Mouse (Mus musculus) regulatory T cell (primary cell): Measurements from ENCODE around the gene Sectm1a.
"Not testable (repeated sequence)": the region's sequence is repeated elsewhere in the genome, so short reads cannot be mapped to it uniquely, and the experiment has no call there.

Experiments used
- in situ Hi-C: fragments of 300-600 bp; cut with MboI, MseI; formaldehyde crosslinking; loops from one replicate; pipeline ENCODE4 v1.15.1; 2025; ENCODE audit warnings: high pct_unique_total_duplicates

Sectm1a gene

DNA sequence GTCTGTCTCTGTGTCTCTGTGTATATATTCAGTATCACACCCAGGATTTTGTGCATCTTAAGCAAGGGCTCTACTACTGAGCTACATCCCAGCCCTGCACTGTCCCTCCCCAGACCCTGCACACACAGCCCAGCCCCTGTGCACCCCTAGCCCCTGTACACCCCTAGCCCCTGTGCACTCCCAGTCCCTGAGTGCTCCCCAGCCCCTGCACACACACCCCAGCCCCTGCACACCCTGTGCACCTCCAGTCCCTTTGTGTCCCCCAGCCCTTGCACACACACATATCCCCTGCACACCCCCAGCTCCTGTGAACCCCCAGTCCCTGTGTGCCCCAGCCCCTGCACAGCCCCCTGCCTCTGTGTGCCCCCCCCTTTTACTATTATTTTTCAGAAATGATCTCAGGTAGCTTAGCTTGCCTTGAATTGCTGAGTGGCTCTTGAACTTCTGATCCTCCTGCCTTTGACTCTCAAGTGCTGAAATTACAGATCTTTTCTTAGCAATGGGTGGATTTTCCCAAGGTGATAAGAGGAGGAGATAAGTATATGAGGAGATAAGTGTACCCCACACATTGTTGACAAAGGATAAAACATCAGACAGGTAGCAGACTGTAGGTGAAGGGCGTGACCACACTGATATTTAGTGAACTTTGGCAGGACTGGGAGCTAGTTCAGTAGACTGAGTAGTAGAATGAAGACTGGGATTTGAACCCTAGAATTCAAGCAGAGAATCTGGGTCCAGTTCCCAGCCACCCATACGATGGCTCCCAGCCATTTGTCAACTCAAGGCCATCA, 8.9 kb upstream of the Sectm1a start:
- in situ Hi-C loops: no loop called here

DNA sequence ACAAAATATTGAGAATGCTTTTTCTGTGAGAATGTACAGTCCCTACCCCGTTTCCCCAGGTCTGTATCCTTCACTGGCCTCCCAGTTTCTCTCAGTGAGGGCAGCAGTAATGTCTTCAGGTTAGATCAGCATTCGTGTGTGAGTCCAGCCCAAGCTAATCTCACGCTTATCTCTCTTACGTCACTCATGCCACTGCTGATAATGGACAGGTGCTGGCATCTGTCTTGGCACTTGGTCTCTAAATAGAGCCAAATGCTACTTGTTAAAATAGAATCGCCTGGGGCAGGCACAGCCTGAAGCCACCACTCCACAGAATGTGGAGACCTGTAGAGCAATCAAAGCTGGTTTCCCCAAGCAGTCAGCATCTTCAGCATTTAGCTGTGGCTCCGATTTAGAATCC, 8.0 kb upstream of the Sectm1a start:
- in situ Hi-C loops: no loop called here

DNA sequence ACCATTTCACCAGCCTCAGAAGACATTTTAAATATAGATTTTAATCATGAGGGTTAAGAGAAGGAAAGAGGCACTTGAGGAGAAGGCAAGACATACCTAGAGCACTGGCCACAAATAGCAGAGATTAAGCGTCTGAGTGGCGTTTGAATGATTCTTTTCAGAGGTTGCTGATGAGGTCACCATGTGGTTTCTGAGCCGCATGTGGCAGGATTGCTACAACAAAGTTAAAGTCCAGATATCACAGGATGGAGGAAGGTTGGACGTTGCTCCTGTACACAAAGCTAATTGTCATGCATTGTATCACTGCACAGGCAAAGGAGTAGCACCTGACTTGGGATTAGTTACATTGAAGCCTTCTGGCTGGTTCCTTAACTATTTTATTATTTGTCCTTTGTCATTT, 5.3 kb upstream of the Sectm1a start:
- in situ Hi-C loops: no loop called here

DNA sequence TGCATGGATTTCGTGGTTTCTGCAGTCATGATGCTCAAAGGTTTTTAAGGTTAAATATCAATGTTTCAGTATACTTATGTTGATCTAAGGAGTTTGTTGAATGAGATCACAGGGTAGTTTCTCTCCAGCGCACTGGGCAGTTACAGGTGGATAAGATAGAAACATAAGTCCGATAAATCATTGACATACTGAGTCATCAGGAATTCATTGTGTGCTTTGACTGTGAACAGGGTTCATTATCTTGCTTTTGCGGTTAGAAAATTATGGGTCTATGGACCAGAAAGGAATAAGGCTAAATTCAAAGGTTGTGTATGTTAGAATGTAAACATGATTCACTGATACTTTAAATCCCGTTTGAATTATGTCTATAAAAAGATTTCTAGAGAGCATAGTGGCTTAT, 4.2 kb upstream of the Sectm1a start:
- in situ Hi-C loops: no loop called here

DNA sequence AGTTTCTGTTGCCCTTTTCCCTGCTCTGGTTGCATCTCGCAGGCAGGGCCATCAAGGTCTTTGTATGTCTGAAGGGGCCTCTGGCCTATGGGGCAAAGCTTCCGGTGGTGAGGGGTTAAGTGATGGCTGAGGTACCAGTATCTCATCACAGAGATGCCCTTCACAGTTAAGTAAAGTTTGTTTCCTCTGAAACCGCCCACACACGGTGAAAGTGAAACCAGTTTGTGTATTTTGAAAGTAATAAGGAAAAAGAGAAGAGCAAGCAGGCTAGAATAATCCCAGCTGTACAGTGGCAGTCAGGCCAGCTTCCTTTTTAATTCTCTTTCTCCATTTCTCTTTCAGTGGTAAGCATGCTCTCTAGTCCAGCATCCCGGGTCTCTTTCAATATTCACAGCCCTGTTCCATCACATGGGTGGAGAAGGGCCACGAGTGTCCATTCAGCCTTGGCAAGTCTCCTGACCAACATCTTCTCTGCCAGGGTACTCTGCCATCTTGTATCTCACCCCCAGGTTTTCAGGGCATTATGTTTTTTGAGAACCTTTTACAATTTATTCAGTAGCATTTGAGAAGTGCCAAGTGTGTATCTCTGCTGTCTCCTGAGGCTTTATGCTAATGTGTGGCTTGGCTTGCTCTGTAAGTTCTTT, 2.0 kb upstream of the Sectm1a start:
- in situ Hi-C loops: no loop called here

DNA sequence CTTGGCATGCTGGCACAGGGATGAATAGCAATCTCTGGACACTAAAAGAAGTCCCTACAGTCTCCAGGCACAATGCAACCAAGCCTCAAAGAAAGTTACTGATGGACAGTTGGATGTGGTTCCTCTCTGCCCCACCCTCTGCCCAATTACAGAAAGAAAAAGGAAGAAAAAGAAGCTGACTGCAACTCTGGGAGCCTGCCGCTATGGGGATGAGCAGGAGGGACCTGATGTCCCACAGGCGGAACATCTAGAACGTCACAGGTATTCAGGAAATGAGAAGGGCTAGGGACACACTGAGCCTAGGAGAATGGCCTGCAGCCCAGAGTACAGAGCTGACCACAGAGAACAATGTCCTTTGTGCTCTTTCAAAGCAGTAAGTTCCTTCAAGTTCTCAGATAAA, 1.2 kb upstream of the Sectm1a start:
- in situ Hi-C loops: no loop called here

DNA sequence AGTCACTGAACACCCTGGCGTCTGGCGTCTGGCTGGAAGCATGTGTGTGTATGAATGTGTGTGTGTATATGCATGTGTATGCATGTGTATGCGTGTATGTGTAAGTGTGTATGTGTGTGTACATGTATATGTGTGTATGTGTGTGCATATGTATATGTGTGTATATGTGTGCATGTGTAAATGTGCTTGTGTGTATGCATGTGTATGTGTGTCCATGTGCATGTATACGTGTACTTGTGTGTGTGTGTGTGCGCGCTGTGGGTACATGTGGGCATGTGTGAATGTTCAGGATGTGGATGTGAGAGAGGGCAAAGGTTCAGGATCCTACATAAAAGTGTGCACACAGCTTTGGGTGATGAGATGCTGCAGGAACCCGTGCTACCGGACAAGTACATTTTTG, 690 bp downstream of the Sectm1a start:
- in situ Hi-C loops: no loop called here

DNA sequence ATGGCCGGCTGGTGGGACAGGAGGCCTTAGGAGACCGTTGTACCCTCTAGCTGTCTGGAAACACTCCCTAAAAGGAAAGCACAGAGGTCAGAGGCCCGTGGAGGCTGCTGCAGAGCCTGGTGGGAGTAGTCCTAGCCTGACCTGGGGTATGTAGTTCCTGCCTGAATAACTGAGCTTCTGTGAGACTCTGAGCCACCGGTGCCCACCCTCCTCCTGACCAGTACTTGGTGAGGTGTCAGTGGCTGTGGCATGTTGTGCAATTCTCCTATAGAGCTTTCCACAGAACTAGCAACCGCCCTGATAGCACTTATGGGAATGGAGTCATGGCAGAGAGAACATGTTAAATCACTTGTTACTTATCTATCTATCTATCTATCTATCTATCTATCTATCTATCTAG, 5.4 kb downstream of the Sectm1a start:
- in situ Hi-C loops: no loop called here

DNA sequence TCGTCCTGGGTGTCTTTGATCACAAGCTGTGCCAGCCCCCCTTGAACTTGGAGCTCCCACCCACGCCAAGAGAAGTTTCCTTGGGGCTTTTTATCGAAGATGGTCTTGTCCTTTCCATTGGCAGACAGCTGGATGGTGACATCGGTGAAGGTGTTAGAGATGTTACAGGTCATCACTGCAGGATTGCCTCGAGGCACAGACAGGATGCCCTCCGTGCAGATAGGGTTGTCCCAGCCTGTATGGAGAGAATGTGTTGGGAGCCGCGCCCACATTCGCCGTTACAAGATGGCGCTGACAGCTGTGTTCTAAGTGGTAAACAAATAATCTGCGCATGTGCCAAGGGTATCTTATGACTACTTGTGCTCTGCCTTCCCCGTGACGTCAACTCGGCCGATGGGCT, 11.4 kb downstream of the Sectm1a start:
- in situ Hi-C loops: loop anchor here (5.0 kb wide), 1 partner anchor 48 kb away; the partner anchor contains the start of gene Tex19.2

DNA sequence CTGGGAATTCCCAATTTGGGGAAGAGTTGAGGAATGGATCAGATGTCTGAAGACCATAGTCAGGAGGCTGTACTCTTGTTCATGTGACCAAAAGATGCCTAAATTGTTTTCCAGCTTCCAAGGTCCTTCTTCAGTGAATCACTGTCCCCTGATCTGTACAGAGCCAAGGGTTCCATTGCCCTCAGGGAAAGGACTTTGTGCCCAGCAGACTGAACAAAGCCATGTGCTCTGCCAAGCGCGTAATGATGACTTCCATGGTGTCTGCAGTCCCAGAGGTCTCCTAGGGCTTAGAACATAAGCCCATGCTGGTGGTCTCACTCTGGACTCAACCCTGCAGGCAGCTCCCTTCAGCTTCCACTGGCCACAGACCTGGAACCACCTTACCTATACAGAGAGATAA, 13.1 kb downstream of the Sectm1a start:
- in situ Hi-C loops: loop anchor here (5.0 kb wide), 1 partner anchor 49 kb away; the partner anchor contains the start of gene Tex19.2

DNA sequence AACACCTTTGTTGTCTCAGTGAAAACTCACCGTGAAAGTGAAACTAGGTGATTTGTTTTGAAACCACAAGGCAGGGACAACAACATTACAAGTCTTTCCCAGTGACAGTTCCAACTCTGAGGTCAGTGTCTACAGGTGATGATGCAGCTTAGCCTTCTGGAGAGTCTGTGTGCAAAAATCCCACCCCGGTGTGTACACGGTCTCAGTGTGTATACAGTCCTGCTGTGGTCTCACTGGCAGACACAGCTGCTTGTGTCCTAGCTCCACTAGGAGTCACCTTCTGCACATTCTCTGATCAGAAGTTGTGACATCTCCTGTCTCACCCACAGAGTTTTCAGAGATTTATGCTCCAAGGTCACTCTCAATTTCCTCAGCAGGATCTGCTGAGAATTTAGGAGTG, 16.8 kb downstream of the Sectm1a start:
- in situ Hi-C loops: no loop called here

DNA sequence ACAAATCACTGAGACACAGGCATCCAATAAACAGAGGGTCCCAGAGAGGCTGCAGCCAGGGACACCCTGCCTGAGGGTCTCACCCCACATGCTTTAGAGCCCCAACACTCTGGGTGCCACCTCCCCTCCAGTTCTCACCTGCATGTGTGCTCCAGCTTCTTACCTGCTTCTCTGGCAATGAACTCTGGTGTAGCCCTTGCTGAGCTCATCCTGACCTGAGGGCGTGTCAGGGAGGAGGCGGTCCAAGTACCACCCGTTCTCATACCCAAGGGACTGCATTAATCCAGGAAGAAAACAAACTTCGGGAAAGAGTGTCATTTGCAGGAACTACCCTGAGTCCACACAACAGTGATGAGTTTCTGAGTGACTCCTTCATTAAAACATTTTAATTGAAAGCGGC, 17.6 kb downstream of the Sectm1a start, which contains the start of gene Sectm1b:
TSS of gene Sectm1b (minus strand) at position 191 of the 400 bp plus-strand sequence.
- in situ Hi-C loops: no loop called here

DNA sequence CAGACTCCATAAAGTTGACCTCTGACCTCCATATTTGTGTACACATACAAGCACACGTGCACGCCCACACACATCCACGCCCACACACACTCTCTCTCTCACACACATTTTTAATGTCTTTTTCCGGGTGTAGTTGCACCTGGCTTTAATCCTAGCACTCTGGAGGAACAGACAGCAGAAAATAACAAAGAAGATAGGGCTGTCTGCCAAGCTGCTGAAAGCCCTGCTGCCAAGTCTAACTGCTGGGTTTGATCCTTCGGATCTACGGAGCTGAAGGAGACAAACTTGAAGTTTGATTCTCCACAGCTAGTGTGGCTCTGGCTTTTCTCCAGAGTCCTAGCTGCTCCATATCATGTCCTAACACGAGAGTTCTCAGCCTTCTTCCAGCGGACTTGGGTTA, 19.4 kb downstream of the Sectm1a start:
- in situ Hi-C loops: no loop called here

DNA sequence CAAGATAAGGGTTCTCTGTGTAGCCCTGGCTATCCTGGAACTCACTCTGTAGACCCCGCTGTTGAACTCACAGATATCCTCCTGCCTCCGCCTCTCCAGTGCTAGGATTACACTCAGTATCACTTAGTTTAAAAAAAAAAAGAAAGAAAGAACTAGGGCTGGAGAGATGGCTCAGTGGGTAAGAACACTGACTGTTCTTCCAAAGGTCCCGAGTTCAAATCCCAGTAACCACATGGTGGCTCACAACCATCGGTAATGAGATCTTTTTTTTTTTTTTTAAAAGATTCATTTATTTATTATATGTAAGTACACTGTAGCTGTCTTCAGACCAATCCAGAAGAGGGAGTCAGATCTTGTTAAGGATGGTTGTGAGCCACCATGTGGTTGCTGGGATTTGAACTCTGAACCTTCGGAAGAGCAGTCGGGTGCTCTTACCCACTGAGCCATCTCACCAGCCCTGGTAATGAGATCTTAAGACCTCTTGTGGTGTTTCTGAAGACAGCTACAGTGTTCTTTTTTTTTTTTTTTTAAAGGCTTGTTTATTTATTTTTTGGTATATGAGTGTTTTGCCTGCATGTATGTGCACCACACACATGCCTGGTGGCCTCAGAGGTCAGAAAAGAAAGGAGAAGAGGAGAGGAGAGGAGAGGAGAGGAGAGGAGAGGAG, 20.5 kb downstream of the Sectm1a start:
- in situ Hi-C loops: not testable (repeated sequence)

DNA sequence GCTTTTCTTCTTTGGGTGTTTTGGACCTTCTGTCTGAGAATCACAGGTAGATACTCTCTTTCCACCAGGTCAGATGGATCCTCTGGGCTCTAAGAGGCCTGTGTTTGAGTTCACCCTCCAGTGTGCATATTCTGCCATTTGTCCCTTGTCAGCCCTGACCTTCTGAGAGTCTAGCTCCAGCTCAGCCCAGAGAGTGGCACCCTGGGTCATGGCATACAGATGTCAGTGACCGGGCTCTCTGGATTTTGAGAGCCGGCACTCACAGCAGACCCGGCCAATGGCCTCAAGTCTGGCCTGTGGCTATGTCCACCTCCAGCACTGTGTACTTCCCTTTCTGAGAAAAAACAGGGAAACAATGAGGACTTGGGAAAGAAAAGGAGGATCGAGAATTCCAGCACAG, 21.5 kb downstream of the Sectm1a start:
- in situ Hi-C loops: no loop called here

DNA sequence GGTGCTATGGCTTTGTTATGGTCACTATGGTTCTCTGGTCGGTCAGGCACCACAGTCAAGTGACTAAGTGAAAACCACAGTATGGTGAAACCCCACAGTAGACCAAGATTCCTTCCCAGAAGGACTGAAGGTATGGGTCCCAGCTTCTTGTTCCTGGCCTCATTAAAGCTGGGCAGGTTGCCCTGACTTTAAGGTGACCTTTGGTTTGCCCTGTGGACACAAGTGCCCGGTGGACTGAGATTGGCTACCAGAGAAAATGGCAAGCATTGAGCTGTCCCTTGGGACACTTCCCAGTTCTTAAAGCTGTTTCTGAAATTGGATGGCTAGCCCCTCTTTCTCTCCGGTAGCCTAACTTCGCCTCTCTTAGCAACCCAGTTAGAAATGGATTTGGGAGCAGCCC, 22.1 kb downstream of the Sectm1a start:
- in situ Hi-C loops: no loop called here

DNA sequence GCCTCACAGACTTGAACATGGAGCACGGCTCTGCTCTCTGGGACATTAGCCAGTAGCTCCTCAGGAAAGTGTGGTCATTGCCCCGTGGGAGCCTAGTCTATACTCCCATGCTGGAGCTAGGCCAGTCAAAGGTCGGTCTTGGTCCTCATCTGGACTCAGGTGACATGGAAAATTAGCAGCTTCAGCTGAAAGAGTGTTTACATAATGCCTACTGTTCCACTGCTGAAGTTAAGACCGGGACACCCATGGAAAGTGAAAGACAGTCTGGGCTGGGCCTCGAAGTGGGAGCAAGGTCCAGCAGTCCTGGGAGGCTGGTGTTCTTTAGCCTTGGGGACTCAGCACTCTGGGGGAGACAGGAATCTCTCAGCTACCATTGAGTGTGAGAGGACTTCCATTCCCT, 22.9 kb downstream of the Sectm1a start:
- in situ Hi-C loops: no loop called here

DNA sequence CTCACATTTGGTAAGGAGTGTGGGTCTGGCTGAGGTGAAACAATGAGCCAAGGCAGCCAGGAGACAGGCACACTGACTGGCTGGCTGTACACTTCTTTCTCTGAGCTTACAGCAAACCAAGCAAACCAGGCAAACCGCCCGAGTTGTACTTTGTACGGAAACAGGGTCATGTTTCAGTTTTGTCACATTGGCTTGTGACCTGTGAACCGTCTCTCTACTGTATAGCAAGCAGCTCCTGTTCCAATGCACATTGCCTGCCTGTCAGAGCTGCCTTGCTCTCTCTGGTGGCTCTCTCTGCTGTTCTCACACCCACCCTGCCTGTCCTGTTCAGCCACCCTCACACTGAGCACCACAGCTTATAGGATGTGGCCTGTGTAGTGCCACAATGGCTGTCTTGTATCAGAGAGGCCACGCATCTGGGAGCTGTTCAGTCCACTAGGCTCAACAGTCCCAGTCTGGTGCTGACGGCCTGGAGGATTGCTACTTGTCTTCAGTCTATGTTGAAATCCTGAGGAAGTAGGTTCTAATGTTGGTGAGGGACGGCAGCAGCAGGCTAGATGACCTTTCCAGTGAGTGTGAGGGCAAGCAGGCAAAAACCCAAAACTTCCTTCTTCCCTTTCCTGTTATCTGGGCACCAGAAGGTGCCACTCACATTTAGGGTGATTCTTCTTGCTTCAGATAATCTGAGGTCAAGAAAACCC, 24.3 kb downstream of the Sectm1a start:
- in situ Hi-C loops: no loop called here

DNA sequence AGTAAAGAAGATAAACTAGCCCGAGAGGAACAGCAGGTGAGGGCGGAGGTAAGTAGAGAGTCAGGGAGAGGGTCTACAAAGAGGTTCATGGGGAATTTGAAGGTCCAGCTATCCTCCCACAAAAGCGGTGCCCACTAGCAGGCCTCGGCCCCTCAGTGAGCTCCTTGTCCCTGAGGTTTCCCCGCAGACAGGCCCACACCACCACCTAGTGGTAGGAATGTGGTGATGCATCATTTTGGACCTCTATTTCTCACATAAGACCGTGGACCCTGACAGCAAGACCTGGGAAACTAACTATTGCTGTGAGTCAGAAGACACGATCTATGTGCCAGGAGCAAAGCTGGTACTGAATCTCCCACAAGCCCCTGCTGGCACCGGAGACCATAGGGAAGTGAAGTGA, 27.5 kb downstream of the Sectm1a start:
- in situ Hi-C loops: no loop called here

DNA sequence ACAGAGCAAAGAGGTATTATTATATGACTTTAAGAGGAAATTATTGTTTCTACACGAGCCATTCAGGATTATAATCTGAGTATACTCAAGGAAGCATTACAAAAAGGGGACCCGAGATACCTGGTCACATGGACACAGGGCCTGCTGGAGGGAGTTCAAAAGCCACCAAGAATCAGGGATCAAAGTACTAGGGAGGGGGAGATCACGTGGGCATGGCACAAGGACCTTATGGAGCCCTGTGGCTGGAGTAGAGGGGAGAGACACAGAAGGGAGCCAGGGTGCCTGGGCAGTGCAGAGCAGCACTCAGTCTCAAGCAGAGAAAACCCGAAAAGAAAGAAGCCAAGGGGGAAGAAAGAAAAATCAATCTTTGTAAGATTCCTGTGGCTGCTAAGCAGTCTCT, 28.6 kb downstream of the Sectm1a start:
- in situ Hi-C loops: no loop called here

DNA sequence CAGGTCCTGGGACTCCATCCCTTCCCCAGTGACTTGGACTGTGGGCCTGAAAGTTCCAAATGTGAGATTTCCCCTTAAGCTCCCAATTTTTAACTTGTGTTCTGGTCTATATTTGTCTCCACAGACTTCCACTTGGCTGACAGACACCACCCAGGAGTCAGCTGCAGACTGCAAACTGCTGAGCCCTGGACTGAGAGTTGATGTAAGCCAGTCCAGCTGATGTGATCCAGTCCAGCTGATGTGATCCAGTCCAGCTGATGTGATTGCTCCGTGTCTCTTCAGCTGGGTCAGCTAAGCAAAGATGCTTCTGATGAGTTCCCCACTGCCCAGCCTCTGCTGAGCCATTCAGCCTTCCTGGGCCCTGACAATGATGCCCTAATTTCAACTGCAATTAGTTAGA, 29.2 kb downstream of the Sectm1a start:
- in situ Hi-C loops: no loop called here

DNA sequence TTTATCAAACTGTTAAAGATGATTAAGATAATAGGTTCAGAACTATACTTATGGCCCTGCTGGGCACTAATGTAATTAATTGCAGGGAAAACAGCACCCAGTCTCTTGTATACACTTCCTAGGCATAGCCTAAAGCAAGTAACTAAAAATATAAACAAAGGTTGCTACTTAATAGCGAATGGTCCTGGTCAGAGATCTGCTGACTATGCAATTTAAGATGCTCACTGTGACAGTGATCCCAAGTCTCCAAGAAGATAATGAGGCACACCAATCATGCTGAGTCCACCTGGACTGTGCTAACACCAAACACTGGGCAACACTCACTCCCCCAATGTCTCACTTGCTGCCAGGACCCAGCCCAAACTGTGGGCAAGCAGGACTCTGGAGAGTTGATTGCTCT, 31.2 kb downstream of the Sectm1a start:
- in situ Hi-C loops: loop anchor here (25.0 kb wide), 1 partner anchor 1238 kb away; no protein-coding TSS in a partner anchor
